Mouse (Mus musculus) cerebellum, adult 2 months (tissue): ENCODE results near the gene Dmpk.

Source experiments
- CTCF ChIP-seq: fragments of 200-500 bp; IDR thresholded peaks from 2 replicates; pipeline ENCODE4 v1.5.1; 2011; ENCODE audit warnings: low read depth, mild to moderate bottlenecking, control low read depth, low read length, moderate library complexity, borderline replicate concordance; ENCODE audit not compliant: insufficient read depth
- POLR2A ChIP-seq: fragments of 200-500 bp; IDR thresholded peaks from 2 replicates; pipeline ENCODE4 v1.6.1; 2011; ENCODE audit warnings: low read length, control low read depth, borderline replicate concordance; ENCODE audit not compliant: insufficient read depth

- TF ChIP-seq CTCF (no peak), POLR2A (no peak)
These were observed 16.6 kb upstream of the Dmpk start for GRCm38 (mm10) chr7:19067063-19067462.
